Mouse (Mus musculus) embryonic facial prominence, embryonic 12.5 days (tissue): ENCODE data around the gene Nr2f2. TPM values are rescaled to one million over a fixed set of nuclear protein-coding genes. Genes with fewer than 3 reads are reported as not detected.

Source experiments
- ATAC-seq: fragments of 200-750 bp; cut with Nextera tagmentation; 2 replicates; pipeline ENCODE4 v1.8.0; 2017; ENCODE audit not compliant: insufficient number of reproducible peaks, insufficient read depth, low FRiP score, low TSS enrichment
- H3K27ac ChIP-seq: fragments of 300-500 bp; sonication (generic); 2 replicates; pipeline ENCODE4 v1.5.1; 2016; ENCODE audit warnings: mild to moderate bottlenecking
- H3K27me3 ChIP-seq: fragments of 300-500 bp; sonication (generic); 2 replicates; pipeline ENCODE4 v1.6.1; 2016; ENCODE audit warnings: mild to moderate bottlenecking, moderate library complexity
- H3K36me3 ChIP-seq: fragments of 300-500 bp; sonication (generic); 2 replicates; pipeline ENCODE4 v1.6.1; 2016; ENCODE audit warnings: mild to moderate bottlenecking
- H3K4me1 ChIP-seq: fragments of 300-500 bp; sonication (generic); 2 replicates; pipeline ENCODE4 v1.6.1; 2016
- H3K4me2 ChIP-seq: fragments of 300-500 bp; sonication (generic); replicated peaks from 2 replicates; pipeline ENCODE4 v1.6.1; 2016; ENCODE audit warnings: mild to moderate bottlenecking, moderate library complexity
- H3K4me3 ChIP-seq: fragments of 300-500 bp; sonication (generic); 2 replicates; pipeline ENCODE4 v1.5.1; 2016; ENCODE audit warnings: mild to moderate bottlenecking
- H3K9ac ChIP-seq: fragments of 300-500 bp; sonication (generic); 2 replicates; pipeline ENCODE4 v1.6.1; 2016; ENCODE audit warnings: mild to moderate bottlenecking, moderate library complexity
- H3K9me3 ChIP-seq: fragments of 300-500 bp; sonication (generic); 2 replicates; pipeline ENCODE4 v1.6.1; 2016; ENCODE audit warnings: mild to moderate bottlenecking, moderate library complexity
- WGBS: fragments of 180-500 bp; shearing (Covaris S2); methylation state at CpG from one replicate; pipeline ENCODE4 v1.1.7; 2016; 5-methylcytosine and 5-hydroxymethylcytosine counted together
- polyA plus RNA-seq: library from polyadenylated mRNA; unstranded; fragments of >200 nt; fragmentation: Nextera tagmentation; extraction: Ambion mirVana; gene quantifications from 2 replicates; pipeline ENCODE4 v1.2.1, GENCODE M21; 2016

Nr2f2 gene
- polyA plus RNA-seq = 96.9 and 99.0 TPM in 2 replicates

DNA sequence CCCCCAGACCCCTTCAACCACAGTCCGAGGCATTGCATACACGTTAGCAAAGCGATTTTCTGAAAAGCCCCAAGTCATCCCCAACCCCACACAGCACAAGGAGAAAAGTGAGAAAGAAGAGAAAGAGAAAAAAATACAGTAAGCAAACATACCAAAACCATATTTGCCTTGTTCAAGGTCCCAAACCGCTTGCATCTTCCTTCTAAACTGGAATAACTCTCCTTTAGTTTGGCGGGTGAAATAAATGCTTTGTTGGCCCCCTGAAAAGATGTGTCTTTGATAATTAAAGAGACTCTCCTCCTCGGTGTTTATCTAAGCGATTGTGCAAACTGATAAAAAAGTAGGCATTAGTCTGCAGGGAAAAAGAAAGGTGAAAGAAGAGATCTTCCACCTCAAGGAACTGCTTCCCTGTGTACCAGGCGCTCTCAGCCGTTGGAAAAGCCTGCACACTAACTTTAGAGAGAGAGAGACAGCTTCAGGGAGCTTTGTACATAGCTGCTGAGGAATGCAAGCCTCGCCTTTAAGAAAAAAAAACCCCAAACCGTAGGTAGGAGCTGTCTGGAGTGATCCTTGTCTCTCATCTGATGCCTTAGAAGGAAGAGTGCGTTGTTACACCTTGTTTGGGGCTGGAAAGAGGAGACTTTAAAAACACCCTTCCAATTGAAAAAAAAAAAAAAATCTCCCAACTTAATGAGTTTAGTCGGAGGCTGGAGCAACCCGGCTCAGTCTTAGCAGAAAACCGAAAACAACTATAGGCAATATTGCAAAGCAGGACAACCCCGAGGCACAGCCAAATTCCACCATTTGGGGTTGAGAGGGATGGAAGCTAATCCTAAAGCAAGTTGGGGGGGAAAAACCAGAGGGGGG, at the start of gene Nr2f2:
Gene Nr2f2, minus strand, starts transcription at position 795 of the 867 bp plus-strand sequence.
- H3K9ac ChIP-seq = peak within 1 kb of the TSS; percentile 82
- H3K4me1 ChIP-seq = peaks cover 14% of the 10 kb centered on the region
- H3K4me2 ChIP-seq = peak within 1 kb of the TSS; percentile 48
- no peak for ATAC-seq
- peaks cover 29% of the 10 kb centered on the region for H3K27me3 ChIP-seq
- H3K36me3 ChIP-seq = no peaks in the 10 kb centered on the region
- H3K27ac ChIP-seq = peak within 1 kb of the TSS; percentile 94
- H3K4me3 ChIP-seq = peak within 1 kb of the TSS; percentile 54
- H3K9me3 ChIP-seq = no peaks in the 10 kb centered on the region
- 2% methylated on average over 16 of the region's 16 CpGs for WGBS

DNA sequence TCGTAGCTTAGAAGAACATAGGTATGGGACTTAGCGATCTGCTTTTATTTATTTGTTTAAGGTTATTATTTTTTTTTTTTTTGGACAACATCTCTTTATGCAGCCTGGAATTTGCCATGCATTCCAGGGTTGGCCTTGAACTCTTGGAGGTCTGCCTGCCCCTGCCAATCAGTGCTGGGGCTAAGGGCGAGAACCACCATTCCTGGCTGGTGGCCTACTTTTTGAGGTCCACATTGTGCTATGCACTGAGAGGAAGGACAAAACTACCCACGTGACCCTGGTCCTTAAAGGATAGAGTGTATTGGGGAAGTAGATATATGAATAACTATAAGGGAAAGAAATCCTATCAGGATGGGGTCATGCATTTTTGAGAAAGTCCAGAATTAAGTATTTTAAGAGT, 47.9 kb upstream of the Nr2f2 start:
- 84% methylated on average over 4 of the region's 4 CpGs for WGBS
- no peak overlapping the region for H3K4me3 ChIP-seq
- no peak for ATAC-seq
- no peak overlapping the region for H3K27ac ChIP-seq
- H3K9ac ChIP-seq = no peak overlapping the region
- H3K9me3 ChIP-seq = no peaks in the 10 kb centered on the region
- no peaks in the 10 kb centered on the region for H3K4me1 ChIP-seq
- H3K36me3 ChIP-seq = no peaks in the 10 kb centered on the region
- H3K27me3 ChIP-seq = 0 out of 2 replicates have a peak, but pooled peaks cover 10% of the 10 kb centered on the region
- H3K4me2 ChIP-seq = no peak overlapping the region

DNA sequence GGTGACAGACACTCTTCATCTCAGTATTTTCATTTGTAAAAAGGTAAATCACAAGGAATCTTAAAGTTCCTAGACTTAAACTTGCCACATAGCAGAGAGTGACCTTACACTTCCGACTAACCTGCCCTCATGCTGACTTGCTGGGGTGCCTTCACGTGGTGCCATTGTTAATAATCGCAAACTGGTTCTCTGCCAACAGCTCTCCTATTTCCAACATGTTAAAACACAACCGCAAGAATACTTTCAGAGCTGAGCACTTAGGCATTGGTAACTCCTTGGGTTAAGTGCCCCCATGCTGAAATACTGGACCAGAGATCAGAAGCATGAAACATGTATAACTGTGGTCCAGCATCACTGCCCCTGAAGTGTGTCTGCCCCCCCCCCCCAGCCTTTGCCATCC, 47.1 kb upstream of the Nr2f2 start:
- Histone ChIP-seq H3K9me3 (no peaks in the 10 kb centered on the region), H3K4me1 (no peaks in the 10 kb centered on the region), H3K4me3 (no peak overlapping the region), H3K9ac (no peak overlapping the region), H3K27me3 (0 out of 2 replicates have a peak, but pooled peaks cover 10% of the 10 kb centered on the region), H3K27ac (no peak overlapping the region), H3K4me2 (no peak overlapping the region), H3K36me3 (no peaks in the 10 kb centered on the region; the same call in 1 of the 2 replicates)
- ATAC-seq = no peak
- WGBS = 67% methylated on average over 4 of the region's 4 CpGs

DNA sequence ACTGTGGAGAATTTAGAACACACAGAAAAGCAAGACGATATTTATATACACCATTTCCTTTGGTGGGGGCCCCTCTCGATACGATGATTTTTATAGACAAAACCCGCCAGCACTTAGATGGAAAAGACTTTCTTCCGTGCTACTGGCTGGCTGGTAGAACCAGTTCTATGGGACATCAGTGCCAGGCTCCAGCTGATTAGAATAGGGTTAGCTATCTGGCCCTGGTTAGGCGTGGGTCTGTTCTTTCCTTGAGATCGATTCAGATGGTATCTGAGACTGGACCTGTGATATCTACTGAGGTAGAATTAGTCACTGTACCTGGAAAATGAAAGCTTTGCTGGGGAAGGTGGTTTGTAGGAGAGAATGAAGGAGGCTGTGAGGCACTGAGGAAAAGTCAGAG, 46.4 kb upstream of the Nr2f2 start:
- no peak overlapping the region for H3K4me3 ChIP-seq
- H3K36me3 ChIP-seq = no peaks in the 10 kb centered on the region; the same call in 1 of the 2 replicates
- H3K9ac ChIP-seq = no peak overlapping the region
- H3K27ac ChIP-seq = no peak overlapping the region
- no peak for ATAC-seq
- 0 out of 2 replicates have a peak, but pooled peaks cover 10% of the 10 kb centered on the region for H3K27me3 ChIP-seq
- no peaks in the 10 kb centered on the region for H3K4me1 ChIP-seq
- H3K4me2 ChIP-seq = no peak overlapping the region
- WGBS = 88% methylated on average over 7 of the region's 7 CpGs
- no peaks in the 10 kb centered on the region for H3K9me3 ChIP-seq

DNA sequence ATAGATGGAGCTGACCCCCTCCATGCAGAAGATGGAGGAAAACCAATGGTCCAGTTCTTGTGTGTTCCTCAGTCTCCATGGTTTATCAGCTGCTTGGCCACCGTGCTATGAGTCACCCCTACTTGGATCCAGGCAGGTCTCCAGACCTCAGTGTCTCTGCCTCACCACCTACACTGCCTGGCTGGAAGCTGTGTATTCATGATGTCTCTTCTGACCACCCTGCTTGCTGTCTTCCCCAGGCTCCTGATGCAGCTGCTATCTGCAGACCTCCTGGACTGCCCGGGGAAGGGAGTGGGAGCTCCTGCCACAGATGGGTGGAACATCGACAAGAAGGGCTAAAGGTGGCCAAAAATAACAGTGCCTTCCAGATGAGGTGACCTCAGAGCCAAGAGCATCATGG, 43.8 kb upstream of the Nr2f2 start:
- Histone ChIP-seq H3K4me3 (no peak overlapping the region), H3K36me3 (no peaks in the 10 kb centered on the region; the same call in 1 of the 2 replicates), H3K4me1 (no peaks in the 10 kb centered on the region), H3K9me3 (no peaks in the 10 kb centered on the region), H3K27ac (no peak overlapping the region), H3K27me3 (0 out of 2 replicates have a peak, but pooled peaks cover 8% of the 10 kb centered on the region), H3K4me2 (no peak overlapping the region), H3K9ac (no peak overlapping the region)
- WGBS = 90% methylated on average over 3 of the region's 3 CpGs
- ATAC-seq = no peak

DNA sequence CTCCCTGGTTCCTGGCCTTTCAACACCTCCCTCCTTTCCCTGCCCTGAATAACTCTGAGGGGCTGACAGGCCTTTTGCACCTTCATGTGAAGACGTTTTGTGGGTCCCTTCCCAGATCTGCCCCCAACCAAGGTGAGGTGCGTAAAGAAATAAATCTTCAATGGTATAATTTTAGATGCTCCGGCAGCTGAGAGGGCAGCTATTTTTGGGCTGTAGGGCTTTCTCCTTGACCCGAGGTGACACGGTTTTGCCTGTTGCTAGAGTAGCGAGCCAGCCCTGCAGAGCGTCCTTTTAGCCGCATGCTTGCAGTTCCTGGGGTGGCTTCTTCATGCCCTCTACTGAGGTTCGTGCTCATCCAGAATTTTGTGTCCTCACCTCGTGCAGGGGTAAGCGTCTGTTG, 43.4 kb upstream of the Nr2f2 start:
- WGBS = 83% methylated on average over 11 of the region's 11 CpGs
- no peaks in the 10 kb centered on the region for H3K9me3 ChIP-seq
- no peak overlapping the region for H3K4me3 ChIP-seq
- H3K27me3 ChIP-seq = 0 out of 2 replicates have a peak, but pooled peaks cover 4% of the 10 kb centered on the region
- H3K9ac ChIP-seq = no peak overlapping the region
- H3K4me2 ChIP-seq = no peak overlapping the region
- H3K4me1 ChIP-seq = no peaks in the 10 kb centered on the region
- no peaks in the 10 kb centered on the region; the same call in 1 of the 2 replicates for H3K36me3 ChIP-seq
- no peak overlapping the region for H3K27ac ChIP-seq
- no peak for ATAC-seq

DNA sequence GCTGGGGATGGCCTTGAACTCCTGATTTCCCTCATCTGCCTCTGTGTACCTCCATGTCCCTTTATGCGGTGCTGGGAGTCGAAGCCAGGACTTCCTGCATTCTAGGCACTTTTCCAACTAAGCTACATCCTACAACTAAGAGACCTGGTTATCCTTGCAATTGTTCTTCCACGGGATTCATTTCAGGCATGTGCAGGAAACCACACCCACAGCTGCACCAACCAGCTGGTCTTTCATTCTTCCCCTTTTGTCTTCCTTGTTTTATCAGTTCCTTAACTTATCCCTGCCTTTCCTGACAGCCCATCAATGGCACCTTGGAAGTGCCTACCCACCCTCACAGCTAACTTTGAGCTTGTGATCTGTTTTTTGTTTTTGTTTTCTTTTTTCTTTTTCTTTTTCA, 42.3 kb upstream of the Nr2f2 start:
- H3K9ac ChIP-seq = no peak overlapping the region
- no peak overlapping the region for H3K27ac ChIP-seq
- 74% methylated on average over 3 of the region's 3 CpGs for WGBS
- no peaks in the 10 kb centered on the region for H3K4me1 ChIP-seq
- H3K9me3 ChIP-seq = no peaks in the 10 kb centered on the region
- ATAC-seq = no peak
- no peak overlapping the region for H3K4me2 ChIP-seq
- H3K4me3 ChIP-seq = no peak overlapping the region
- 0 out of 2 replicates have a peak, but pooled peaks cover 4% of the 10 kb centered on the region for H3K27me3 ChIP-seq
- no peaks in the 10 kb centered on the region; the same call in 1 of the 2 replicates for H3K36me3 ChIP-seq

DNA sequence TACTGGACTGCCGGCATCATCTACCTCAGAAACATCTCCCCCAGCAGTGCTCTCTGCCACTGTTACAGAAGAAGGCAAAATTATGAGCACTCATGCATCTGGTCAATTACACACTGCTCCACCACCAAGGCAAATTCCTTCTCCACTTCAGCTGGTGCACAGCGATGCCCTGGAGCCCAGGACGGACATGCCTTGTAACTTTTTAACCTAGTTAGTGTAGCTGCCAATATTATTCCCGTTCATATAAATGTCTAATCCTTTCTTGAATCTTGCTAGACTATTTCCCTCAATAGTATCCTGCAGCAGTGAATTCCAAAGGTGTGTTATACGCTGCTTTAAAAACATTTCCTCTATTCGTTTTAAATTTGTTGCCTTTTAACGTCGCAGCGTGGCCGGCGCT, 40.6 kb upstream of the Nr2f2 start:
- Histone ChIP-seq H3K9me3 (no peaks in the 10 kb centered on the region), H3K4me1 (no peaks in the 10 kb centered on the region), H3K27ac (no peak overlapping the region), H3K4me3 (no peak overlapping the region), H3K4me2 (no peak overlapping the region), H3K9ac (no peak overlapping the region), H3K36me3 (no peaks in the 10 kb centered on the region; the same call in 1 of the 2 replicates), H3K27me3 (no peaks in the 10 kb centered on the region)
- 83% methylated on average over 11 of the region's 11 CpGs for WGBS
- no peak for ATAC-seq

DNA sequence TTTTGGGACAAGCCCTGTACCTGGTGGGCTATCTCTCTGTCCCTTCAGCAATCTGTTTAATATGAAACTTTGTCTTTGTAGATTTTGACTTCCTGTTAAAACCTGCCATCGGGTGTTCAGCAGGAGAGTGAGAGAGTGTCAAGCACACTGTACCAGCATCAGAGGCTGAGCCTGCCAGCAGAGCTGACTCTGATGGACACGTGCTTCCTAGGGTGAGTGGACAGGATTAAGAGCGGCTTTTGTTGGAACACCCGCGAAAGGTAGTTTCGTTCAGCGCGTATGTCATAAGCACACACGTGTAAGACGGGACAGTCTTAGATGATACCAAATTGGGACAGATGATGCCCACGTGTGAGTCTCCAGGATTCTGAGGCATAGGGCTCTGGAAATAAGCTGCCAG, 40.0 kb upstream of the Nr2f2 start:
- WGBS = 91% methylated on average over 11 of the region's 11 CpGs
- ATAC-seq = no peak
- Histone ChIP-seq H3K27ac (no peak overlapping the region), H3K4me1 (no peaks in the 10 kb centered on the region), H3K4me3 (no peak overlapping the region), H3K9me3 (no peaks in the 10 kb centered on the region), H3K9ac (no peak overlapping the region), H3K36me3 (no peaks in the 10 kb centered on the region; the same call in 1 of the 2 replicates), H3K27me3 (no peaks in the 10 kb centered on the region), H3K4me2 (no peak overlapping the region)

DNA sequence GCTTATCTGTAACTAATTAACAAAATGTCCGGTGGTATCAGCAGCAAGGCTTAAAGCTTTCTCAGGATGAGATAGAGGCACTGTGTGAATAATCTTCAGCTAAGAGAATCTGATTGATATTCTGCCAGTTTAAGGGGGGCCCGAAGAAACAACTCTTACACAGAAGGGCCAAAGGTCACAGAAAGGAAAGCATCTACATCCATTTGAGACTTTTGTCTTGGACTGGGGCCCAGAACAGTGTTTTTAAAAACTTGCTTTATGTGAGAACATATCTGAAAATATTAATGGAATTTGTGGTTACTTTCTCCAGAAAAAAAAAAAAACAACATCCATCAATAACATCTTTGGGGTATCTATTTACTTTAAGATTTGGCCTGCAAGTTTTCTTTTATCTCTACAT, 38.9 kb upstream of the Nr2f2 start:
- Histone ChIP-seq H3K4me2 (no peak overlapping the region), H3K27me3 (peaks cover 4% of the 10 kb centered on the region; the same call in 1 of the 2 replicates), H3K36me3 (no peaks in the 10 kb centered on the region; the same call in 1 of the 2 replicates), H3K4me1 (no peaks in the 10 kb centered on the region), H3K9me3 (no peaks in the 10 kb centered on the region), H3K27ac (no peak overlapping the region), H3K4me3 (no peak overlapping the region), H3K9ac (no peak overlapping the region)
- no peak for ATAC-seq
- WGBS = 62% methylated on average over 2 of the region's 2 CpGs

DNA sequence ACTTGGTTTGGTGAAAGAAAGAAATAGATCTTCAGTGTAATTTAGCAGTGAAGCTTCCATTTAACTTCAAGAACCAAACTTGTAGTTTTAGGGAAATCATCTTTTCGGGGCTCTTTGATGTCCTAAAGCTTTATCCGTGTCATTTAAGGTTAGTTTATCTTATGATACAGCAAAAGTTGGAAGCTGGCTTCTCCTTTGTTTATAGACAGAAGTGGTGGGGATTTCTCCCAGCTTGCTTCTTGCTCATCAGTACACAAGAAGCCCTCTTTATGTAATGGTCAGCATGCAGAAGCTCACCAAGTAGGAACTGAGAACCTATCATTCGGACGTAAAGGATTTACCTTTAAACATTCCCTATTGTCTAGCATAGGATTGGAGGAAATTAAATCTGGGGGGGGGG, 16.3 kb upstream of the Nr2f2 start:
- no peak overlapping the region for H3K9ac ChIP-seq
- no peak overlapping the region for H3K4me2 ChIP-seq
- no peaks in the 10 kb centered on the region for H3K4me1 ChIP-seq
- 81% methylated on average over 4 of the region's 4 CpGs for WGBS
- H3K27me3 ChIP-seq = peaks cover 5% of the 10 kb centered on the region; the same call in 1 of the 2 replicates
- H3K27ac ChIP-seq = no peak overlapping the region
- H3K9me3 ChIP-seq = no peaks in the 10 kb centered on the region
- ATAC-seq = no peak
- H3K4me3 ChIP-seq = no peak overlapping the region
- H3K36me3 ChIP-seq = no peaks in the 10 kb centered on the region
